Mouse (Mus musculus) neural tube, embryonic 15.5 days (tissue): ENCODE results near the gene Rpl22. TPM values are rescaled to one million over a fixed set of nuclear protein-coding genes. Genes with fewer than 3 reads are reported as not detected.

Source experiments
- ATAC-seq: fragments of 200-750 bp; cut with Nextera tagmentation; 2 replicates; pipeline ENCODE4 v1.8.0; 2017; ENCODE audit warnings: mild to moderate bottlenecking, moderate TSS enrichment, moderate library complexity; ENCODE audit not compliant: low FRiP score
- H3K27ac ChIP-seq: fragments of 300-500 bp; sonication (generic); replicated peaks from 2 replicates; pipeline ENCODE4 v1.5.1; 2015; ENCODE audit warnings: mild to moderate bottlenecking, inconsistent platforms
- H3K27me3 ChIP-seq: fragments of 300-500 bp; sonication (generic); replicated peaks from 2 replicates; pipeline ENCODE4 v1.6.1; 2015; ENCODE audit warnings: inconsistent platforms
- H3K36me3 ChIP-seq: fragments of 300-500 bp; sonication (generic); 2 replicates; pipeline ENCODE4 v1.6.1; 2015; ENCODE audit warnings: inconsistent platforms
- H3K4me1 ChIP-seq: fragments of 300-500 bp; sonication (generic); 2 replicates; pipeline ENCODE4 v1.6.1; 2015; ENCODE audit warnings: inconsistent platforms
- H3K4me2 ChIP-seq: fragments of 300-500 bp; sonication (generic); 2 replicates; pipeline ENCODE4 v1.6.1; 2015; ENCODE audit warnings: inconsistent platforms, mild to moderate bottlenecking, moderate library complexity
- H3K4me3 ChIP-seq: fragments of 300-500 bp; sonication (generic); replicated peaks from 2 replicates; pipeline ENCODE4 v1.5.1; 2015; ENCODE audit warnings: mild to moderate bottlenecking, inconsistent platforms
- H3K9ac ChIP-seq: fragments of 300-500 bp; sonication (generic); replicated peaks from 2 replicates; pipeline ENCODE4 v1.6.1; 2015; ENCODE audit warnings: mild to moderate bottlenecking, inconsistent platforms
- H3K9me3 ChIP-seq: fragments of 300-500 bp; sonication (generic); replicated peaks from 2 replicates; pipeline ENCODE4 v1.6.1; 2016; ENCODE audit warnings: inconsistent platforms
- WGBS: fragments of 180-500 bp; shearing (Covaris S2); methylation state at CpG from one replicate; pipeline ENCODE4 v1.1.7; 2015; ENCODE audit warnings: mixed read lengths; 5-methylcytosine and 5-hydroxymethylcytosine counted together
- polyA plus RNA-seq: library from polyadenylated mRNA; unstranded; fragments of >200 nt; fragmentation: Nextera tagmentation; extraction: Ambion mirVana; gene quantifications from 2 replicates; pipeline ENCODE4 v1.2.1, GENCODE M21; 2015

Rpl22 gene
- polyA plus RNA-seq, 1 experiment from 2014 or later: 148 TPM

GRCm38 (mm10) chr4:152318517-152319234 lies 6.9 kb upstream of the Rpl22 start, which contains the start of gene Rnf207:
Gene Rnf207 (minus strand): TSS chr4:152318993.
- H3K9ac ChIP-seq: no peak within 1 kb of the TSS
- 6% methylated on average over 26 of the region's 26 CpGs for WGBS
- peak within 1 kb of the TSS; percentile 17; the same call in 1 of the 2 replicates for H3K4me3 ChIP-seq
- peak within 1 kb of the TSS; percentile 39 for H3K4me2 ChIP-seq
- ATAC-seq: no peak
- H3K27me3 ChIP-seq: peaks cover 48% of the 10 kb centered on the region
- no peaks in the 10 kb centered on the region for H3K36me3 ChIP-seq
- no peaks in the 10 kb centered on the region for H3K9me3 ChIP-seq
- no peak within 1 kb of the TSS for H3K27ac ChIP-seq
- peaks cover 25% of the 10 kb centered on the region for H3K4me1 ChIP-seq

- no peaks in the 10 kb centered on the region for H3K36me3 ChIP-seq
- no peak overlapping the region for H3K9ac ChIP-seq
- no peak overlapping the region for H3K4me3 ChIP-seq
- WGBS: 57% methylated on average over 5 of the region's 5 CpGs
- peaks cover 20% of the 10 kb centered on the region for H3K27me3 ChIP-seq
- ATAC-seq: no peak
- H3K9me3 ChIP-seq: no peaks in the 10 kb centered on the region
- H3K4me2 ChIP-seq: no peak overlapping the region
- peaks cover 9% of the 10 kb centered on the region for H3K4me1 ChIP-seq
- H3K27ac ChIP-seq: no peak overlapping the region
These were observed 4.1 kb upstream of the Rpl22 start for GRCm38 (mm10) chr4:152321464-152321863.

- ATAC-seq: peak; percentile 34
- Histone ChIP-seq H3K9ac (no peak overlapping the region), H3K9me3 (no peaks in the 10 kb centered on the region), H3K27ac (no peak overlapping the region), H3K4me3 (peak overlapping the region; percentile 100), H3K27me3 (no peaks in the 10 kb centered on the region), H3K4me2 (peak overlapping the region; percentile 79), H3K36me3 (peaks cover 14% of the 10 kb centered on the region), H3K4me1 (peaks cover 20% of the 10 kb centered on the region)
- WGBS: 52% methylated on average over 16 of the region's 16 CpGs
These were observed 640 bp upstream of the Rpl22 start for GRCm38 (mm10) chr4:152324641-152325562.

- Histone ChIP-seq H3K4me1 (peaks cover 20% of the 10 kb centered on the region), H3K36me3 (peaks cover 30% of the 10 kb centered on the region), H3K9ac (peak overlapping the region; percentile 99), H3K9me3 (no peaks in the 10 kb centered on the region), H3K4me3 (peak overlapping the region; percentile 100), H3K27ac (no peak overlapping the region), H3K27me3 (no peaks in the 10 kb centered on the region), H3K4me2 (peak overlapping the region; percentile 79)
- WGBS: 2% methylated on average over 11 of the region's 11 CpGs
- ATAC-seq: no peak
These were observed 1.0 kb downstream of the Rpl22 start for GRCm38 (mm10) chr4:152326543-152326942.

DNA sequence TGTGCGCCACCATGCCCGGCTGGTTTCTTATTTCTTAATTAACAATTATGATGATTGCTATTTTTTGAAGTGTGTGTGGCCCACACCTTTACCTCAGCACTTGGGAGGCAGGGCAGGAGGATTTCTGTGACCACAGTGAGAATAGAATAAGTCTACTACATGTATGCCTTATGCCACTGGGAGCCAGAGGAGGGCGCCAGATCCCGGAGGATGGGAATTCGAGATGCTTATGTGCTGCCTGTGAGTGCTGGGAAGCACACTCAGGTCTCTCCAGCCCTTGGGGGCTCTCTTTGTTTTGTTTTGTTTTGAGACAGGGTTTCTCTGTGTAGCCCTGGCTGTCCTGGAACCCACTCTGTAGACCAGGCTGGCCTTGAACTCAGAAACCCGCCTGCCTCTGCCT lies 3.1 kb downstream of the Rpl22 start:
- H3K4me2 ChIP-seq: no peak overlapping the region
- peaks cover 25% of the 10 kb centered on the region for H3K4me1 ChIP-seq
- no peak overlapping the region for H3K4me3 ChIP-seq
- no peak for ATAC-seq
- no peak overlapping the region for H3K27ac ChIP-seq
- H3K9ac ChIP-seq: no peak overlapping the region
- 80% methylated on average over 6 of the region's 6 CpGs for WGBS
- no peaks in the 10 kb centered on the region for H3K27me3 ChIP-seq
- no peaks in the 10 kb centered on the region for H3K9me3 ChIP-seq
- peaks cover 49% of the 10 kb centered on the region for H3K36me3 ChIP-seq

DNA sequence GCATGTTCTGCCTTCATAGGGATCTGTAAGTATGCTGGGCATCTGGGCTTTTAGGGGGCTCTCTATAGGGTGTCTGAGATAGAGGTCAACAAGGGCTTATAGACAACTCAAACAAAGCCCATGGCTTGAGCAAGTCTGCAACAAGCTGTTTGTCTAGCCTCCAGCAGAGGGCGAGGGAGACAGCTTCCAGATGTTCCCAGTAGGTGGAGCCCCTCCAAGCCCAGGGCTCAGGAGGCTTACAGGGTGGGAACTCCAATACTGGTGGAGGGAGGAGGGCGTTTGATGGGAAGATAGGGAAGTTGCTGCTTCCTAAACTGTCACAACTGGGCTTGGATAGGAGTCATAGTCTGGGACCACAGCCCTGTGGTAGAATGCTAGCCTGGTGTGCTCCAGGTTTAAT lies 7.4 kb downstream of the Rpl22 start:
- Histone ChIP-seq H3K4me1 (peaks cover 8% of the 10 kb centered on the region; the same call in 1 of the 2 replicates), H3K9ac (no peak overlapping the region), H3K36me3 (peaks cover 70% of the 10 kb centered on the region), H3K27me3 (no peaks in the 10 kb centered on the region), H3K9me3 (no peaks in the 10 kb centered on the region), H3K4me3 (no peak overlapping the region), H3K27ac (no peak overlapping the region), H3K4me2 (no peak overlapping the region)
- ATAC-seq: peak; percentile 62
- 39% methylated on average over 2 of the region's 2 CpGs for WGBS

DNA sequence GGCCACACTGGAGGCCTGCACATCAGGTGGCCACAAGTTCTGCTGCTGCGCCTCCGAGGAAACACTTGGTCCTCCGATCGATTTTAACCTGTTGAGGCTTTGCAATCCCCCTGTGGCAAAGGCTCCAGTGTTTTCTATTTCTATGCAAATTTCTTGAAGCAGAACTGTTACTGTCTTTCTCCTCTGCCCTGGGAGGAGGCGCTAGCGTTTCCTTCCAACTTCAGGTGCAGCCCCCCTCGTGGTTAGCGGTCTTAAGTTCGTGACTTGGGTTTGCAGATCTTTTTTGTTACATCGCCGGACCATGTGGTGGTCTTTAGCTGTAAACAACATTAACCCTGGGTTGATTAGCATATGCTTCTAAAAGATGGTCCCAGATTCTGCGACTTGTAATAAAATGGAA lies 8.0 kb downstream of the Rpl22 start:
- no peak for ATAC-seq
- Histone ChIP-seq H3K27me3 (no peaks in the 10 kb centered on the region), H3K4me2 (no peak overlapping the region), H3K27ac (no peak overlapping the region), H3K4me1 (peaks cover 11% of the 10 kb centered on the region), H3K9ac (no peak overlapping the region), H3K4me3 (no peak overlapping the region), H3K36me3 (peaks cover 69% of the 10 kb centered on the region), H3K9me3 (no peaks in the 10 kb centered on the region)
- WGBS: 89% methylated on average over 12 of the region's 12 CpGs

- Histone ChIP-seq H3K4me2 (no peak overlapping the region), H3K36me3 (peaks cover 28% of the 10 kb centered on the region), H3K9me3 (no peaks in the 10 kb centered on the region), H3K27me3 (peaks cover 4% of the 10 kb centered on the region), H3K4me3 (no peak overlapping the region), H3K9ac (no peak overlapping the region), H3K4me1 (peaks cover 41% of the 10 kb centered on the region), H3K27ac (no peak overlapping the region)
- ATAC-seq: no peak
- WGBS: 26% methylated on average over 6 of the region's 6 CpGs
These were observed 12.2 kb downstream of the Rpl22 start for GRCm38 (mm10) chr4:152337772-152338171.

GRCm38 (mm10) chr4:152338419-152339292 lies 13.1 kb downstream of the Rpl22 start, which contains the start of gene Chd5:
Gene Chd5 (plus strand): TSS chr4:152338651.
- Histone ChIP-seq H3K36me3 (peaks cover 21% of the 10 kb centered on the region), H3K9me3 (no peaks in the 10 kb centered on the region), H3K27me3 (peaks cover 4% of the 10 kb centered on the region), H3K4me1 (peaks cover 44% of the 10 kb centered on the region), H3K4me2 (peak within 1 kb of the TSS; percentile 87), H3K27ac (peak within 1 kb of the TSS; percentile 80), H3K4me3 (peak within 1 kb of the TSS; percentile 72), H3K9ac (peak within 1 kb of the TSS; percentile 81)
- ATAC-seq: peak; percentile 65
- WGBS: under 1% methylated on average over 78 of the region's 120 CpGs

- ATAC-seq: peak; percentile 46
- peak overlapping the region; percentile 80 for H3K27ac ChIP-seq
- H3K4me3 ChIP-seq: peak overlapping the region; percentile 72
- WGBS: under 1% methylated on average over 18 of the region's 26 CpGs
- H3K27me3 ChIP-seq: peaks cover 4% of the 10 kb centered on the region
- no peaks in the 10 kb centered on the region for H3K9me3 ChIP-seq
- peaks cover 14% of the 10 kb centered on the region for H3K36me3 ChIP-seq
- H3K9ac ChIP-seq: peak overlapping the region; percentile 81
- H3K4me2 ChIP-seq: peak overlapping the region; percentile 87
- H3K4me1 ChIP-seq: peaks cover 49% of the 10 kb centered on the region
These were observed 13.8 kb downstream of the Rpl22 start for GRCm38 (mm10) chr4:152339293-152339790.
